Mouse (Mus musculus): ENCODE measurements around the gene Hist1h3b. TPM values are rescaled to one million over a fixed set of nuclear protein-coding genes. Genes with fewer than 3 reads are reported as not detected.
"Not testable (repeated sequence)": the region's sequence is repeated elsewhere in the genome, so short reads cannot be mapped to it uniquely, and the experiment has no call there.

Gene Hist1h3b
- polyA plus RNA-seq, 1 experiment from 2014 or later: 12.0 TPM

DNA sequence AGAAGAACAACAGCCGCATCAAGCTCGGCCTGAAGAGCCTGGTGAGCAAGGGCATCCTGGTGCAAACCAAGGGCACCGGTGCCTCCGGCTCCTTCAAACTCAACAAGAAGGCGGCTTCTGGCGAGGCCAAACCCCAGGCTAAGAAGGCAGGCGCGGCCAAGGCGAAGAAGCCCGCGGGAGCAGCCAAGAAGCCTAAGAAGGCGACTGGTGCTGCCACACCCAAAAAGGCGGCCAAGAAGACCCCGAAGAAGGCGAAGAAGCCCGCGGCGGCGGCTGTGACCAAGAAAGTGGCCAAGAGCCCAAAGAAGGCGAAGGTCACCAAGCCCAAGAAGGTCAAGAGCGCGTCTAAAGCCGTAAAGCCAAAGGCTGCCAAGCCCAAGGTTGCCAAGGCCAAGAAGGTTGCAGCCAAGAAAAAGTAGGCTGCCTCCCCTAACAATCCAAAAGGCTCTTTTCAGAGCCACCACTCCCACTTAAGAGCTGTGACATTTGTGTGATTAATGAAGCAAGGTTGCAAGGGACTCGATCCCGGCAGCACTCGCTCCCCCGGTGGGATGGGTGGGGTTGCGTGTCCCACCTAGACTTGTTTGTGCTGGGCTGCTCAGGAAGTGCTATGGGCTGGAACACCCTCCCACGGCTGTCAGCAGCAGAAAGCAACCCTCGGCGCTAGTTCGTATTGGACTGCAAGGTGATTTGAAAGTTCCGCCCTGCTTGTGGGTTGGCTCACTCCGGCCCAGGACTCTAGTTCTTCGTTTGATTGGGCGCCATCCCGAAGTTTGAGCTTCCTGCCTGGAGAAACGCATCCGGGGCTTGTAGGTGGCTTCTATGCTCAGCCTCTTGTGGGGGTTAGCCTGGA, 12.8 kb upstream of the Hist1h3b start:
- Histone ChIP-seq H3K4me2 (peak overlapping the region; percentile 93), H3K4me3 (peak overlapping the region; percentile 57), H3K27me3 (no peaks in the 10 kb centered on the region), H3K4me1 (peaks cover 11% of the 10 kb centered on the region; the same call in 1 of the 2 replicates), H3K36me3 (no peaks in the 10 kb centered on the region), H3K9me3 (no peaks in the 10 kb centered on the region), H3K9ac (peak overlapping the region; percentile 61), H3K27ac (peak overlapping the region; percentile 98)
- peak; percentile 94 for ATAC-seq (ENCODE audit: insufficient number of reproducible peaks, low FRiP score, low TSS enrichment, low read depth)
- under 1% methylated on average over 39 of the region's 39 CpGs for WGBS

DNA sequence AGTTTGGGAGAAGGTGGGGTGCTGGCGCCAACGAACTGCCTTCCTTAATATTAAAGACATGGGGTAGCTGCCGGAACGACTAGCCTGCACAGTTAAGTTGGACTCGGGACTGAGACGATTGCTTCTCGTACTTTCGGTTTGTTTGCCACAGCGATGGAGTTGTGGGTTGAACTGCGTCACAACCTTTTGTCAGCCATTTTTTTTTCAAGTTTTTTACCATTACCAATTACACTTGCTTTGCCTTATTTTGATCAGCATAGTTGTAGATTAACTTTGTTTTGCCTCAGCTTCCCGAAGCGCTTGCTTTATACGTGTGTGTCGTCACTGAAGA, 12.2 kb upstream of the Hist1h3b start:
- peak overlapping the region; percentile 57 for H3K4me3 ChIP-seq
- peak; percentile 26 for ATAC-seq (ENCODE audit: insufficient number of reproducible peaks, low FRiP score, low TSS enrichment, low read depth)

DNA sequence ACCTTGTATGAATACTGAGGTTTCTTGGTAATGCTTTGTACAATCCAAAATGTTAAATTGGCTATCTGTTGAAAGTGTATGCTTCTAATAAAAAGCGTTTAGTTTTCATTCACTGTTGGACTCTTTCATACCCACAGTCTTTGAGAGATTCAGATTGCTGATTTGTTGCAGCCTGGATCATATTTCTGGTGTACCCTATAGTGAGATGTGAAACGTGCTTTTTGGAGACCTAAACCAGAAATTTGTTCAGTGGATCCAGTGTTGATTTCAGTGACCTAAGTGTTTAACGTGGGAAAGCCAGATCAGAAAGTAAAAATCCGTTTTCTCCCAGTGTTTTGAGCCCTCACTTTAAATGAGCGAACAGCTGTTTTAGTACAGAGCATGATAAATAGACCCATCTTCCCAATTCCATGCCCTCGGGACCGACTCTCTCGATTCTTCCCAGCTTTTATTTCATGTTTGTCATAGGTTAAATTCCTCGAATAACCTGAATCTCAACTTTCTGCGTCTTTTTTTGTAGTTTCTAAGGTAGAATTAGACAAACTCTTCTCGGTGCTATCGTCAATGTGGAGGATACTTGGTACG, 11.7 kb upstream of the Hist1h3b start:
- no peak for ATAC-seq (ENCODE audit: insufficient number of reproducible peaks, low FRiP score, low TSS enrichment, low read depth)
- Histone ChIP-seq H3K9ac (peak overlapping the region; percentile 61), H3K4me2 (peak overlapping the region; percentile 93), H3K9me3 (no peaks in the 10 kb centered on the region), H3K27ac (peak overlapping the region; percentile 98), H3K4me1 (peaks cover 11% of the 10 kb centered on the region; the same call in 1 of the 2 replicates), H3K4me3 (peak overlapping the region; percentile 57), H3K36me3 (no peaks in the 10 kb centered on the region), H3K27me3 (no peaks in the 10 kb centered on the region)
- WGBS: 23% methylated on average over 13 of the region's 13 CpGs

More for the DNA sequence above, 12.2 kb upstream of the Hist1h3b start:
- Histone ChIP-seq H3K36me3 (no peaks in the 10 kb centered on the region), H3K27ac (peak overlapping the region; percentile 98), H3K9me3 (no peaks in the 10 kb centered on the region), H3K27me3 (no peaks in the 10 kb centered on the region), H3K9ac (peak overlapping the region; percentile 61), H3K4me1 (peaks cover 11% of the 10 kb centered on the region; the same call in 1 of the 2 replicates), H3K4me2 (peak overlapping the region; percentile 93)
- under 1% methylated on average over 14 of the region's 14 CpGs for WGBS

DNA sequence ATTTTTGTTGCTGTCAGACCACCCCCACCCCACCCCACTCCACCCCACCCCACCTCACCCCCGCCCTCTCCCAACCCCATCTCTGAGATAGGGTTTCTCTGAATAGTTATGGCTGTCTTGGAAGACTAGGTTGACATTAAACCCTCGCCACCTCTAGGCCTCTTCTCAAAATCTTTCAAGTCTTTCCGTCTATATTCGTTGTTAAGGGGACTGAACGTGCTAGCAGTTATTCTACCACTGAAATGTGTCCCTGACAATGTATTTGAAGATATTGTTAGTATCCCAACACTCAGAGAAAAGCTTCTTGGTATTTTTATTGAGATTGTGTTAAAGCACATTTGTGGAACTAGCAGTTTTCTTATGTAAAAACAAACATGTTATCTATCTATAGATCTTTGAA, 11.2 kb upstream of the Hist1h3b start:
- H3K27me3 ChIP-seq: no peaks in the 10 kb centered on the region
- H3K27ac ChIP-seq: peak overlapping the region; percentile 98
- peaks cover 11% of the 10 kb centered on the region; the same call in 1 of the 2 replicates for H3K4me1 ChIP-seq
- H3K4me3 ChIP-seq: peak overlapping the region; percentile 57; the same call in 1 of the 2 replicates
- peak overlapping the region; percentile 93 for H3K4me2 ChIP-seq
- no peaks in the 10 kb centered on the region for H3K9me3 ChIP-seq
- ATAC-seq (ENCODE audit: insufficient number of reproducible peaks, low FRiP score, low TSS enrichment, low read depth): no peak
- H3K9ac ChIP-seq: no peak overlapping the region
- WGBS: 56% methylated on average over 5 of the region's 5 CpGs
- no peaks in the 10 kb centered on the region for H3K36me3 ChIP-seq

DNA sequence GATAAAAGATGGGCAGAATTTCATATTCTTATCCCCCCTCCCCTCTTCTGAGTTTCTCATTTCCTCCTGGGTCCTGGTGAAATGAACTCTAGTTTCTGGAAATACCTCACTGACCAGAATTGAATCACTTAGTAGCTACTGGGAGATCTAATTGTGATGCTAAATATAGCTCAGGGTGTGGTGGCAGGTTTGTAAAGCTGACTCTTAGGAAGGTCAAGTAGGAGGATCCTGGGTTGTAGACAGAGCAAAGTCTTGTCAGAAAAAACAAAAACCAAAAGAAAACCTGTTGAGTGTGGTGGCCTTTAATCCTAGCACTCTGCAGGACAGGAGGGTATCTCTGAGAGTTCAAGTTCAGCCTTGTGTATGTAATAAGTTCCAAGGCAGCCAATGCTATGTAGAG, 10.1 kb upstream of the Hist1h3b start:
- Histone ChIP-seq H3K27me3 (no peaks in the 10 kb centered on the region), H3K36me3 (no peaks in the 10 kb centered on the region), H3K4me2 (no peak overlapping the region), H3K9me3 (no peaks in the 10 kb centered on the region), H3K4me1 (peaks cover 11% of the 10 kb centered on the region; the same call in 1 of the 2 replicates), H3K9ac (no peak overlapping the region), H3K4me3 (no peak overlapping the region), H3K27ac (no peak overlapping the region)
- no peak for ATAC-seq (ENCODE audit: insufficient number of reproducible peaks, low FRiP score, low TSS enrichment, low read depth)

DNA sequence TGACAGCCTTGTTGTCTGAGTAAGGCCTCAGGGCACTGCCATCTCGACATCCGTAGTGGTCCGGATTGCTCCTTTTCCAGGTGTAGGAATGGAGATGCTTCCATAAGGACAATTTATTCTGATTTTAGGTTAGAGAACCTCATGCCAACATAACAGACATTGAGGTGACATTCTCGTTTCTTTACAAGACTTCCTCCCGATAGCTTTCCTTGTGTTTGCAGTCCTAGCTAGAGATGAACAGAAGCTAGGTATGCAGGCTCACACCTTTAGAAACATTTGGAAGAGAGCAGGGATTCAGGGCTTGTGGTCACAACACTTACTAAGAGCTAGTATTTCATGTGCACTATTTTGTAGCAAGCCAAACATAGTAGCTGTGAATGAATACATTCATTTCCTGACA, 8.9 kb upstream of the Hist1h3b start:
- no peaks in the 10 kb centered on the region for H3K27me3 ChIP-seq
- 76% methylated on average over 5 of the region's 5 CpGs for WGBS
- no peak for ATAC-seq (ENCODE audit: insufficient number of reproducible peaks, low FRiP score, low TSS enrichment, low read depth)
- H3K36me3 ChIP-seq: no peaks in the 10 kb centered on the region
- H3K9me3 ChIP-seq: no peaks in the 10 kb centered on the region
- no peak overlapping the region for H3K4me2 ChIP-seq
- H3K9ac ChIP-seq: no peak overlapping the region
- H3K4me1 ChIP-seq: peaks cover 16% of the 10 kb centered on the region; the same call in 1 of the 2 replicates
- no peak overlapping the region for H3K4me3 ChIP-seq
- H3K27ac ChIP-seq: no peak overlapping the region

DNA sequence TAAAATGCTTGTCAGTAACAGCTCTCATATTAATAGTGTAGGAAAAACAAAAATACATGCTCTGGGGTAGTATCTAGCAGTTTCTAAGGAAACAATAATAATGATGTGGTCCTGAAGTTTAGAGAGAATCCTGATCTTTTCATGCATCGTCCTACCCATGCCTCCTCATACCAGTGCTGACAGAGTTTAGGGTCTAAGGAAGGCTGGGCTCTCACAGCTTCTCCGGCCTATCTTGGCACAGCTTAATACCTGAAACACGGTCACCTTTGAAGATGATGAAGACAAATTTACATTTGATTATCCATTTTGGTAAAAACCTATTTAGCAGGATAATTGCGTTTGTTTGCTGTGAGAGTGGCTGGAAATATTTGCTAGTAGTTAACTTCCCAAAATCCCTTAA, 8.1 kb upstream of the Hist1h3b start:
- Histone ChIP-seq H3K9ac (no peak overlapping the region), H3K4me2 (0 out of 2 replicates have a peak overlapping the region, but pooled peaks have one; percentile 48), H3K4me3 (peak overlapping the region; percentile 45; the same call in 1 of the 2 replicates), H3K9me3 (no peaks in the 10 kb centered on the region), H3K4me1 (peaks cover 16% of the 10 kb centered on the region; the same call in 1 of the 2 replicates), H3K36me3 (no peaks in the 10 kb centered on the region), H3K27me3 (no peaks in the 10 kb centered on the region), H3K27ac (peak overlapping the region; percentile 48; the same call in 1 of the 2 replicates)
- ATAC-seq (ENCODE audit: insufficient number of reproducible peaks, low FRiP score, low TSS enrichment, low read depth): no peak
- WGBS: 34% methylated on average over 4 of the region's 4 CpGs

DNA sequence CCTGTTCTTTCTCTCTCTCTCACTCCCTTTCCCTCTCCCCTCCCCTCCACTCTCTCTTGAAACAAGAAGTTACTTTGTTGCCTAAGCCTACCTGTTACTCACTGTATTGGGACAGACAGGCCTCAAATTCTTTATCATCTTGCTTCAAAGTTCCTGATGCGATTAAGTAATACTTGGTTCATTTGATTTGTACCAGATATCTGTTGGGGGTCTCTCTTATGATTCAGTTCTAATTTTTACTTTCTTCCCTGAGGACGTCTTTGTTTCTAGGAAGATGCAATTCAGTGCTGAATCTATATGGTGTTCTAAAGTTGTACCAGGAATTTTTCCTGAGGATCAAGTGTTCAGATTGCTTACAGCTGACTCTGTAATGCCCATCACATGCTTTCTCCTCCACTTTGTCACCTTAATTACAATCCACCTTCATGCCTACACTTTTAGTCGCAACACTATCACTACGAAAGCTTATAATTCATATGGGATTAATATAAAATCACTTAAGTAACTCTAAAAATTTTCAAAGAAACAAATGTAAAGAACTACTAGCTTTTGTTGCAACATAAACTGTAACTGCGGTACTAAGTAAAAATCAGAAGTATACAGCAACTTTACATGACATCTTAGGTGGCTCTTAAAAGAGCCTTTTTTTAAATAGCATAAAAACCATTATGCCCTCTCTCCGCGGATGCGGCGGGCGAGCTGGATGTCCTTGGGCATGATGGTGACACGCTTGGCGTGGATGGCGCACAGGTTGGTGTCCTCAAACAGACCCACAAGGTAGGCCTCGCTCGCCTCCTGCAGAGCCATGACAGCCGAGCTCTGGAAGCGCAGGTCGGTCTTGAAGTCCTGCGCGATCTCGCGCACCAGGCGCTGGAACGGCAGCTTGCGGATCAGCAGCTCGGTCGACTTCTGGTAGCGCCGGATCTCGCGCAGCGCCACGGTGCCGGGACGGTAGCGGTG, 7.4 kb upstream of the Hist1h3b start:
- H3K9ac ChIP-seq: no peak overlapping the region

DNA sequence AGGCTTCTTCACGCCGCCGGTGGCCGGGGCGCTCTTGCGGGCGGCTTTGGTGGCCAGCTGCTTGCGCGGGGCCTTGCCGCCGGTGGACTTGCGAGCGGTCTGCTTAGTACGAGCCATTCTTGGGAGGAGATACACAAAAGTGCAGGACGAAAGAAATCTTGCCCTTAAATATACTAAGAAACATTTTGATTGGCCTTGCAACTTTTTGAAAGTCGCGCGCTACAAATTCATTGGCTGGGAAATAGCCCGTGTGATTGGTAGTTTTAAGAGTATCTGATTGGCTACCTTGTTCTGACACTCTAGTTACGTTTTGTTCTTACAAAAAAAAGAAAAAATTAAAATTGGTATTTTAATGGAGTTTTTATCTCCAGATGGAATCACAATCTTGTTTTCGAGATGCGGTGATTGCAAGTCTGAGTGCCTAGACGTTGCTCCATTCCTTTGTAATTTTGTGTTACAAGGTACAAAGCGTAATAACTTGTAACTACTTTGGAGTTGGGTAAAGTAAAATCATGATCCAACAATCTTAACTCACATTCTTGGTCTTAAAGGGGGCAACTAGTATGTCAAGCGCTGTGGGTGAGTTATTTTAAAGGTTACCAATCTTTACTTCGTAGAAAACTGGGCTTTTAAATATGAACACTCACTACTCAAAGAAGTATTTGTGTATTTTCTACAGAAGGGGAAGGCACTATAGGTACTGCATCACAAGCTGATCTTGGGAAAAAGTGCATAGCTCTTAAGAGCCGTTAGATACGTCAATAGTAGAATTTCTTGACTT, 6.5 kb upstream of the Hist1h3b start, which contains the start of gene Hist1h3c:
TSS of gene Hist1h3c (minus strand) at position 222 of the 781 bp plus-strand sequence.
- H3K27me3 ChIP-seq: no peaks in the 10 kb centered on the region
- H3K9me3 ChIP-seq: no peaks in the 10 kb centered on the region
- WGBS: under 1% methylated on average over 26 of the region's 28 CpGs
- peak; percentile 64; the same call in 1 of the 2 replicates for ATAC-seq (ENCODE audit: insufficient number of reproducible peaks, low FRiP score, low TSS enrichment, low read depth)
- peaks cover 8% of the 10 kb centered on the region; the same call in 1 of the 2 replicates for H3K4me1 ChIP-seq
- H3K4me2 ChIP-seq: peak within 1 kb of the TSS; percentile 48
- H3K27ac ChIP-seq: peak within 1 kb of the TSS; percentile 99
- H3K9ac ChIP-seq: peak within 1 kb of the TSS; percentile 15; the same call in 1 of the 2 replicates
- H3K4me3 ChIP-seq: peak within 1 kb of the TSS; percentile 45
- H3K36me3 ChIP-seq: no peaks in the 10 kb centered on the region

More for the DNA sequence above, 7.4 kb upstream of the Hist1h3b start:
- under 1% methylated on average over 24 of the region's 36 CpGs for WGBS
- peak overlapping the region; percentile 45 for H3K4me3 ChIP-seq
- peaks cover 12% of the 10 kb centered on the region; the same call in 1 of the 2 replicates for H3K4me1 ChIP-seq
- no peak for ATAC-seq (ENCODE audit: insufficient number of reproducible peaks, low FRiP score, low TSS enrichment, low read depth)
- H3K27ac ChIP-seq: peak overlapping the region; percentile 78
- no peaks in the 10 kb centered on the region for H3K9me3 ChIP-seq
- no peaks in the 10 kb centered on the region for H3K27me3 ChIP-seq
- H3K36me3 ChIP-seq: no peaks in the 10 kb centered on the region
- peak overlapping the region; percentile 48 for H3K4me2 ChIP-seq

DNA sequence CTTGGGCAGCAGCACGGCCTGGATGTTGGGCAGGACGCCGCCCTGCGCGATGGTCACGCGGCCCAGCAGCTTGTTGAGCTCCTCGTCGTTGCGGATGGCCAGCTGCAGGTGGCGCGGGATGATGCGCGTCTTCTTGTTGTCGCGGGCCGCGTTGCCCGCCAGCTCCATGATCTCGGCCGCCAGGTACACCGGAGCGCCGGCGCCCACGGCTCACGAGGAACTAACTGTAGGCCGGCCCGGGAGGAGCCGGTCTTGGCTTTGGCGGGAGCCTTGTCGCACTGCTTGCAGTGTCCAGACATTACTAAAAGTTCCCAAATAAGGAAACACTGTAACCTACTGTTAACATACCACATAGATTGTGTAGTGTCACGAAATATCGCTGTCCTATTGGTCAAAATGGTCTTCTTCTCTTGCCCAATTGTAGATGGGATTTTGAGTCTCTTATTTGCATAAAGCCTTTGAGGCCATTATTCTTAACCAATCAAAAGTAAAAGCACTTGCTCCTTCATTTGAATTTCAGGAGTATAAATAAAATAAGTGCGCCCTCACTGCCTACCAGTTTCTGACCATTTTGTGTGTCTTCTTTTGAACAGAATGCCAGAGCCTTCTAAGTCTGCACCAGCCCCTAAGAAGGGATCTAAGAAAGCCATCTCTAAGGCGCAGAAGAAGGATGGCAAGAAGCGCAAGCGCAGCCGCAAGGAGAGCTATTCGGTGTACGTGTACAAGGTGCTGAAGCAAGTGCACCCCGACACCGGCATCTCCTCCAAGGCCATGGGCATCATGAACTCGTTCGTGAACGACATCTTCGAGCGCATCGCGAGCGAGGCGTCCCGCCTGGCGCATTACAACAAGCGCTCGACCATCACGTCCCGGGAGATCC, 5.6 kb upstream of the Hist1h3b start, which contains the start of gene Hist1h2bb:
TSS of gene Hist1h2bb (plus strand) at position 534 of the 880 bp plus-strand sequence.
- peak within 1 kb of the TSS; percentile 54 for H3K4me2 ChIP-seq
- H3K4me1 ChIP-seq, H3K36me3 ChIP-seq, H3K9me3 ChIP-seq, H3K27me3 ChIP-seq: not testable (repeated sequence)
- H3K27ac ChIP-seq: peak within 1 kb of the TSS; percentile 99
- peak within 1 kb of the TSS; percentile 21; the same call in 1 of the 2 replicates for H3K9ac ChIP-seq
- WGBS: under 1% methylated on average over 37 of the region's 58 CpGs
- peak within 1 kb of the TSS; percentile 45 for H3K4me3 ChIP-seq
- ATAC-seq (ENCODE audit: insufficient number of reproducible peaks, low FRiP score, low TSS enrichment, low read depth): peak; percentile 89

All from limb, embryonic 15.5 days (tissue).